In the genomic region with DNA sequence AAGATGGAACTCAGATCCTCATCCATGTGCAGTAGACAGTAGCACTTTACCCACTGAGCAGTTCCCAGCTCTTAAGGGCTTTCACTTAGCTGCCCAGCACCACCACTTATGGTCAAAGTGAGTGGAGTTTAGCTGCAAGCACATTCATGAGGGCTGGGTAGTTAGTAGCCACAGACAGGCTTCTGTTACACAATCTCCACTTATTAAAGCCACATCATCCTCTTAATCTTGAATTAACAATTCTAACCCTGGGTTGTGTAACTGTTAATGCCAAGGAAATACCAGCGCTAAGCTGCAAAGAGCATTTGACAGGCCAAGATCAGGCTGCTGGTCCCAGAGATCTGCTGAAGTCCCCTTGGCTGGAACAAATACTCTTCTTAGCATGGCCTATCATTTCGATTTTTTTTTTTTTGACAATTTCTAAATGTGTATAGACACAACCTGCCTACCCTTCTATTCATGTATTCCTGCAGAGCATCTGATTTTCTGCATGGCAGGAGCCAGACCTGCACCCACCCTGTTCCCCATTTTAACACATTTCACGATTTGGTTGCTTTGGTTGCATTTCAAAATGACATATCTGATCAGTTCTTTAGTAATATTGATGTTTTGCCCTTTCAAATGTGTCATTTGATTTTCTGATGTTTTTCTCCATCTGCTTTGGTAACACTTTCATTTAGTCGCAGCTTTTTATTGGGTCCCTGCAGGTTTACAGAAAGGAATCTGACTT, we compare ENCODE assay signal across 22 mouse cellular contexts.
A peak's percentile ranks its signal among the peaks of the same experiment; 100 is the strongest.
DNase-seq lines count a peak whose midpoint lies in the region; ATAC-seq and TF ChIP-seq lines count a peak whose summit lies in the region.
"Had no signal": no experiment of that assay in that cellular context is flagged by ENCODE, and none has a peak within 500 bp of the region (broad histone marks: within the 10 kb centered on the region; RNA-seq: fewer than 3 reads in every experiment).

No protein-coding gene starts in this region.

- H3K36me3 ChIP-seq in lung, postnatal 0 days (ENCODE audit: insufficient read depth, low read length), result no peaks in the 10 kb centered on the region
- no peaks in the 10 kb centered on the region for H3K36me3 ChIP-seq in hindbrain, embryonic 11.5 days (ENCODE audit: control insufficient read depth, insufficient read depth, low read length)
- H3K36me3 ChIP-seq: embryonic facial prominence, embryonic 15.5 days; forebrain, embryonic 12.5 days; heart, embryonic 13.5 days; hindbrain, embryonic 12.5 days had no signal

- no peak overlapping the region for H3K4me2 ChIP-seq in lung, postnatal 0 days (replicated peaks; ENCODE audit: low read depth, low read length)
- no peak overlapping the region for H3K4me2 ChIP-seq in hindbrain, embryonic 11.5 days (replicated peaks; ENCODE audit: low read depth, low read length)
- H3K4me2 ChIP-seq: embryonic facial prominence, embryonic 15.5 days; forebrain, embryonic 12.5 days; heart, embryonic 13.5 days; hindbrain, embryonic 12.5 days had no signal

- no peaks in the 10 kb centered on the region for H3K27me3 ChIP-seq in lung, postnatal 0 days (replicated peaks; ENCODE audit: insufficient read depth, low read length)
- H3K27me3 ChIP-seq in hindbrain, embryonic 11.5 days (ENCODE audit: control insufficient read depth, insufficient read depth, low read length), result no peaks in the 10 kb centered on the region
- H3K27me3 ChIP-seq: CH12.LX; embryonic facial prominence, embryonic 15.5 days; forebrain, embryonic 12.5 days; heart, embryonic 13.5 days; hindbrain, embryonic 12.5 days had no signal

- no peak overlapping the region for H3K9ac ChIP-seq in lung, postnatal 0 days (replicated peaks; ENCODE audit: low read depth)
- no peak overlapping the region for H3K9ac ChIP-seq in hindbrain, embryonic 11.5 days (ENCODE audit: low read depth, low read length)
- H3K9ac ChIP-seq: embryonic facial prominence, embryonic 15.5 days; forebrain, embryonic 12.5 days; heart, embryonic 13.5 days; hindbrain, embryonic 12.5 days had no signal

- 63% methylated on average over 4 of the region's 4 CpGs for WGBS in lung, postnatal 0 days
- 84% methylated on average over 4 of the region's 4 CpGs for WGBS in hindbrain, embryonic 11.5 days

- H3K4me3 ChIP-seq in layer of hippocampus, adult 2 months, result no peak overlapping the region
- H3K4me3 ChIP-seq in lung, postnatal 0 days (ENCODE audit: low read depth, low read length), result no peak overlapping the region
- H3K4me3 ChIP-seq in hindbrain, embryonic 11.5 days (ENCODE audit: low read depth, low read length), result no peak overlapping the region
- H3K4me3 ChIP-seq: embryonic facial prominence, embryonic 15.5 days; erythroblast, embryonic 14.5 days; forebrain, embryonic 12.5 days; heart, embryonic 13.5 days; hindbrain, embryonic 12.5 days had no signal

- peak; percentile 61 for TF ChIP-seq EP300 in lung, postnatal 0 days (IDR thresholded peaks at IDR 0.05)

- DNase-seq in layer of hippocampus, adult 2 months (ENCODE audit: low spot score in 2 of 2), result peak; percentile 13 to 44
- DNase-seq in layer of hippocampus, adult 11-12 months (ENCODE audit: low spot score), result no peak
- peak; percentile 72 for DNase-seq in lung, postnatal 0 days (ENCODE audit: low spot score)
- DNase-seq in lung, postnatal 10 days, result no peak
- peak; percentile 16 for DNase-seq in fat pad, adult 2 months (ENCODE audit: extremely low read depth, low read depth, low spot score)
- DNase-seq in lung, postnatal 36 days, result peak; percentile 16
- DNase-seq in hindbrain, embryonic 11.5 days (ENCODE audit: low spot score), result no peak
- DNase-seq: adrenal gland, adult 2 months; adrenal gland, postnatal 25 days; cerebellum, adult 2 months; cerebellum, postnatal 10 days; gastrocnemius, postnatal 36 days; heart, adult 11 months; heart, postnatal 36 days had no signal

- H3K4me1 ChIP-seq in lung, postnatal 0 days (ENCODE audit: insufficient read depth, low read depth, low read length), result no peaks in the 10 kb centered on the region
- H3K4me1 ChIP-seq in hindbrain, embryonic 11.5 days (replicated peaks; ENCODE audit: control insufficient read depth, insufficient read depth, low read length), result no peaks in the 10 kb centered on the region
- H3K4me1 ChIP-seq: embryonic facial prominence, embryonic 15.5 days; forebrain, embryonic 12.5 days; heart, embryonic 13.5 days had no signal

- TF ChIP-seq CTCF in layer of hippocampus, adult 2 months (conservative IDR thresholded peaks at IDR 0.05), result no peak
- TF ChIP-seq CTCF in lung, postnatal 0 days (IDR thresholded peaks at IDR 0.05), result no peak

- no peaks in the 10 kb centered on the region for H3K9me3 ChIP-seq in lung, postnatal 0 days (ENCODE audit: low read length)
- no peaks in the 10 kb centered on the region for H3K9me3 ChIP-seq in hindbrain, embryonic 11.5 days (ENCODE audit: control insufficient read depth, low read length)
- H3K9me3 ChIP-seq: embryonic facial prominence, embryonic 15.5 days; forebrain, embryonic 12.5 days; heart, embryonic 13.5 days; hindbrain, embryonic 12.5 days had no signal

- peak; percentile 83 for ATAC-seq in lung, postnatal 0 days
- ATAC-seq in inflammation-experienced regulatory T-cells, adult 6 months, result no peak
- ATAC-seq in hindbrain, embryonic 11.5 days (ENCODE audit: low FRiP score), result no peak
- ATAC-seq: hindbrain, embryonic 16.5 days had no signal

- peak overlapping the region; percentile 82 for H3K27ac ChIP-seq in layer of hippocampus, adult 2 months
- H3K27ac ChIP-seq in lung, postnatal 0 days (ENCODE audit: low read length), result no peak overlapping the region
- H3K27ac ChIP-seq in hindbrain, embryonic 11.5 days (ENCODE audit: low read depth, low read length), result no peak overlapping the region
- H3K27ac ChIP-seq: embryonic facial prominence, embryonic 15.5 days; forebrain, embryonic 12.5 days; heart, embryonic 13.5 days; hindbrain, embryonic 12.5 days had no signal

Comparison
In these comparisons a context has a peak if more than half of its experiments do, and no peak if none do; other contexts are left out.
1. DNase-seq: peak in layer of hippocampus, adult 2 months (2 of 2), lung, postnatal 0 days (single experiment), fat pad, adult 2 months (single experiment) and lung, postnatal 36 days (single experiment); none in layer of hippocampus, adult 11-12 months (single experiment), lung, postnatal 10 days (single experiment) and hindbrain, embryonic 11.5 days (single experiment).